Mouse (Mus musculus): ENCODE measurements around the gene Zfp541.

The Zfp541 gene

DNA sequence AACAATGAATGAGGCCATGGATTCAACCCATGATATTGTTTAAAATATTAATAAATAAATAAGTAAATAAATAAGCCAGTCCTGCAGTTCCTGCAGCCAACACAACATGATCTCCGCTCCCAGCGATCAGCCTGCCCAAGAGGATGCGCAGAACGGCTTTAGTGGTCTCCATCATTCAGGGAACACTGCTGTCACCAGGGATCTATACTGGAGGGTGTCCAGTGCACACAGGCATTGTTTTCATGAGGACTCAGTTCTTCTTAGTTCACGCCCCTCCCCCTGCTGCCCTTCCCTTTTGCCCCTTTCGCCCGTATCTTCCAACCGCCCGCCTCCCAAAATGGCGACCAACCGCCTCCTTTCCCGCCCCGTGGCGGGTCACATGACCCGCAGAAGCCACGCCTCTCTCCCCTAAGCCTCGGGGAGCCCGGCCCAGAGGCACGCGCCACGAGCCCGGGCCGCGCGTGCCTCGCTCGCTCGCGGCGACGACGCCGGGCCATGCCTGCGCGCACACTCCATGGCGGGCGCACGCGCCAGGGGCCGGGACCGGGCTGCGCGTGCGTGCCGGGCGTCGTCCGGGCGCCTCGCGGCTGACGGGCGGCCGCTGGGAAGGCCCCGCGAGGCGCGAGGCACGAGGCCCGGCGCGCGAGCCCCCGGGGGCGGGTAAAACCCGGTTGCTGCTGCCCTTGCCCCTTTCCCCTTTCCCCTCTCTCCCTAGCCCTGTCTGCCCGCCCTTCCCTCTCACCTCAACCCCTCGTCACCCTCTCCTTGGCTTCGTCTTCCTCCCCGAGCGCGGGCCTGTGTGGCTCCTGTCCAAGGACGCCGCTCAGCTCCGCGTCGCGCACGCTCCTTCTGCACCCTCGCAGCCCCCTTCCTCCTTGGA, at the start of gene Zfp541:
TSS of gene Zfp541 (plus strand) at position 596 of the 880 bp plus-strand sequence.
- DNase-seq (ENCODE audit: low read depth), result no peak

DNA sequence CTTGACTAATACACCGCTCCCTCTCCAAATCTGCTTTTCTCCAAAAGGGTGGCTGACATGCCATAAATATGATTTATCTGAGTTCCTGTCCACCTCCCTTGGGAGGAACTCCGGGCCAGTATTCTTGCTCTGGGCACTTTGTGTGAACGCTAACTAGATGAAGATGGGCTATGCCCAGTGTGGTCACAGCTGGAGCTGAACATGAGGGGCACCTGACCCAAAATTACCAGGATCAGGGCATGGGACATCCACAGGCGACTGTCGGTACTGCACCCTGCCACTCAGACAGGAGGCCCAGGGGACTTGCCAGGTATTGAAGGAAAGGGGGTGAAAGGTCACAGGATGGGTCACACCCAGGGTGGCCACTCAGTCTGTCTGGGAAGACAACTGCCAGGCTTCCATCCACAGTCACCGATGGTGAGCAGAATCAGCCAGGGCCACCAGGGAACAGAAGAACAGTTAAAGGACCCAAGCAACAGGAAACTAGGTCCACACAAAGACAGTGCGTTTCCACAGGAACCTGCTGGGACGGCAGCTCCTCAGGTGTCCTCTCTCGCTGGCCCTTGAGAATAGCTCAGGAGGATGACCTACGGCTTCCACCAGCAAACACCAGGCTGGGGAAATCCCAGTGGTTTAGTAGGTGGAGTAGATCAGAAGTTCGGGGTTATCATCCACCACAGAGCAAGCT, 48.9 kb upstream of the Zfp541 start:
- DNase-seq (ENCODE audit: low read depth), result peak; percentile 37

DNA sequence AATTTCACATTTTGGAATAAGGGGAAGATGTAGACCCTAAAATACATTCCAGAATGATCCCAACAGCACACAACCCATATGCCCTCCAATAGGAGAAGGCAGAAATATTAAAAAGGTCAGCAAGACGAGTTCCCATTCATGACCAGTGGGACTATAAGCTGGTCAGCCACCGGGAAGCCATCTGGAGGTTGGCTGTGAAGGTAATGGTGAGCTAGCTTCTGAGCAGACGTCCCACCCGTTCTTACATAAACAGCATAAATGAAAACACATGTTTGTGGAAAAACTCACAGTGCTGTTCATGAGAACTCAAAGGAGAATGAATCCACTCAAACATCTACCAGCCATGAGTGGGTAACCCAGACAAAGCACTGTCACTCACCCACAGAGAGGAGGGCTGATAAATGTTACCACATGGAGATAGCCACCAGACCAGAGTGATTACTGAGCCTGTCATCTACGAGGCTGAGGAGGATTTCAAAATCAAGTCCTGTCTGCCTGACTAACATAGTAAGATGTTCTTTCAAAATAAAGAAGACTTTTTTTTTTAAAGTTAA, 47.8 kb upstream of the Zfp541 start:
- peak; percentile 49 for DNase-seq (ENCODE audit: low read depth)

DNA sequence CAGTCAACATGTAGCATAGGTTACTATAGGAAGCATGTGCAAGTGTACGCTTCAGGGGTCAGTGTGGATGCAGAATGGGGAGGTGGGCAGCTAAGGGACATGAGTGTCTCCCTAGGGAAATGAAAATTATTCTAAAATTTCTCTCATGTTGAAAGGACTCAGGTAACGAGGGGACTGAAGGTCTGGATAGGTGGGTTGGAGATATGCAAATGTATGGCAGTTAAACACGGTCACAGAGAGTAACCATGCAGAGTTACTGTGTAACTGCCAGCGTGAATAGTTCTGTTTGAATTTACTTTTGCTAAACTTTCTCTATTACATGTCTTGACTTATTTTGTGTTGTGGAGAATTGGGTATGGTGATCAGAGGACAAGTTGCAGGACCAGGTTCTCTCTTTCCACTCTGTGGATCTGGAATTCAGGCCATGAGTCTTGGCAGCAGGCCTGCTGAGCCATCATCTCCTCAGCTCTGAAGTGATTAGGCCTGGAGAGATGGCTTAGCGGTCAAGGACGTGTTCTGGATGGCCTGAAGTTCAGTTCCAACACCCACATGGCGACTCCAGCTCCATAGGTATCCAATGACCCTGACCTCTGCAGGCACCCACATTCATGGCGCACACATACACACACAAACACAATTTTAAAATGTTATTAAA, 47.0 kb upstream of the Zfp541 start:
- DNase-seq (ENCODE audit: low read depth), result peak; percentile 30

DNA sequence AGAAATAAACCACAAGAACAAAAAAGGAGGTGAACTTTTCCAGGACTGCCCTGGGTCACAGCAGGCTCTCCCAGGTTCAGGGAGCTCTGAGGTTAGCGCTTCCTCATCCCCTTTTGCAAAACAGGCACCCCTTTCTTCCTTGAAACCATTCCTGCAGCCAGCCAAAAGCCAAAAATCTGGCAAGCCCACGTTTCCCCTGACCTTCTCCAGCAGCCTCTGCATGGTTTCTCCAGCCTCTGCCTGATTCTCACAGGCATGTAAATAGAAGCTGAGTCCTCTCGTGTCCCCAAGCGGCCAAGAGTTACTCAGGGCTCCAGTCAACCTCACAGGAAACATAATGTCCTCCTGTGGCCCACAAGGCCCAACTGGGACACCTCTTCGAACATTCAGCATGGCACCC, 46.2 kb upstream of the Zfp541 start:
- no peak for DNase-seq (ENCODE audit: low read depth)

DNA sequence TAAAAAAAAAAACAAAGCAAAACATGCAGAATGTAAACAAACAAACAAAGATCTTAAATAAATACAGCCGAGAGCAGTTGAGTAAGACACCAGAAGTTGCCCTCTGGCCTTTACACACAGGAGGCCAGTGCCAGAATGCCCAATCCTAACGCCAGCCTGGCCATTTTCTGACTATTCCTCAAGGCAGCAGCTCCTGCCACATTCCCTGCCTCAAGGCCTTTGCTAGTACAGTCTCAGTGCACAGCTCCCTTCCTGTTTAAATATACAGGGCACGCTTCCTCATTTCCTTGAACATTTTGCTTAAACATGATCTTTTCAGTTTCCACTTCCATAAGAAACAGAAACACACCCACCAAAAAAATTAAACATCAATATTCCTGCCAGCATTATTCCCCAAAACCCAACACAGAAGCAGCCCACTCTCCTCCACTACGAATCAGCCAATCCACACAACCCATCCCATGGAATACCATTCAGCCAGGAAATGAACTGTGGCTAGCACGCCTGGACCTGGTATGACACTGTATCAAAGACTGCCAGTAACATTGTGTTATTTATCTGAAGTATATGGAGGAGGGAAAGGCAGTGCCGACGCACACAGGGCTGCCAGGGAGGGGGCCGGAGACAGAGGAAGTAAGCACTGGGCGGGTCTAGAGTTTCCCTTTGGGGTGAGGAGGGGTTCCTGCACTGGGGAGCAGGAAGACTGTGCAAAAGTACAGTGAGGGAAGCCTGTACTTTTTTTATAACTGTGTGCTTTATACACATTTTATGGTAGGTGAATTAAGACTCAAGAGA, 43.4 kb upstream of the Zfp541 start:
- no peak for DNase-seq (ENCODE audit: low read depth)

DNA sequence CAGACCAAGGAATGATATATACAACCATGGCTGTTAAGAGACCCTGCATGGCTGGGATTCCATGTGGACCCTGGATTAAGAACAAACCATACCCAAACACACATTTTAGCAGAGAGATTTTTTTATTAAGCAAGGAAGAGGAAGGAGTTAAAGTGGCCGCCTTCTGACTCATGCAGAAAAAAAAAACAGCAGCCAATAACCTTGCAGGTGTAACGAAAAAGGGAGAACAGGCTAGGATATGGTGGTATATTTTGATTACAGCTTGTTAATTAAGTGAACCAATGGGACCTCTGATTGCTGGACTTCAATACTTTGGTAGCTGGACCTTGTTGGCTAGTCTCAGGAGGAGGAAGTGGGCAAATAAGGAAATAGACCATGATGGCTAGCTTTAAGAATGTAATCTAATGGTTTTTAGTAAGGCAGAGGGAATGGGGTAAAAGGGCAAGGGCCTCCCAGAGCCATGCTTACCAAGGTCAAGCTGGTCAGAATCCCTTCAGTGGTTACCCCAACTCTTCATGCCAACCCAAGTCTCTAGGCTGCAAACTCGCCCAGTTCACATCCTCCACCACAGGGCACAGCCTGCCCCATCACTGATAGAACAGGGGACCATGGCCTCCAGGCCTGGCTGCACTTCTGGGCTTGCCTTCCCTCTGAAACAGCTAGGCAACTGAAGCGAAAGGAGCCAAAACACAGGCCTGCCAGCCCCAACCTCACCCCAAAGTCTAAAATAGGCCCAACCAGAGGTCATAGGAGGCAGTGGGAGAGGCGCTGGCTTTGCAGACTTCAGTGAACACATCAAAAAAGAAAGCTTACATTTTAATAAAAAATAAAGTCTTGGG, 42.1 kb upstream of the Zfp541 start:
- no peak for DNase-seq (ENCODE audit: low read depth)

DNA sequence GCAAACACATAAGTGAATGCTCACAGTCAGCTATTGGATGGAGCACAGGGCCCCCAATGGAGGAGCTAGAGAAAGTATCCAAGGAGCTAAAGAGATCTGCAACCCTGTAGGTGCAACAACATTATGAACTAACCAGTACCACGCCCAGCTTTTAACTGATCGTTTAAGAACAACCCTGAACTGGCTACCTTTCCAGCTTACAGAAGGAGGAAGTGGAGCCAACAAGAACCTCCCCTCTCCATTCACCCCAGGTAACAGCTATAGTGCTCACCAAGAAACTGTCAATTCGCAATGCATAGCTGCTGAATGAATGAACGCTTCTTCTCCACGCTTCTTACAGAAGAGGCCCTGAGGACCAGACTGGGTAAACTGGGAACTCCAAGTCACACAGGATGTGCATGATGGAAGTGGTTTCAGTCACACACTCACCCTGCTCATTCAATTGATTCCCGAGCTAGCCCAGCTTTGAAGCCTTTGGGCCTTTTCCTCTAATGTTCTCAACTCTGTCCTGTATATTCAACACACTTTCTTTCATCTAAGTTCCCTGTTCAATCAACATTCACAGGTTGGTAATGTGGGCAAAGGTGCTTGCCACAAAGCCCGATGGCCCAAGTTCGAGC, 36.9 kb upstream of the Zfp541 start:
- DNase-seq (ENCODE audit: low read depth), result no peak

DNA sequence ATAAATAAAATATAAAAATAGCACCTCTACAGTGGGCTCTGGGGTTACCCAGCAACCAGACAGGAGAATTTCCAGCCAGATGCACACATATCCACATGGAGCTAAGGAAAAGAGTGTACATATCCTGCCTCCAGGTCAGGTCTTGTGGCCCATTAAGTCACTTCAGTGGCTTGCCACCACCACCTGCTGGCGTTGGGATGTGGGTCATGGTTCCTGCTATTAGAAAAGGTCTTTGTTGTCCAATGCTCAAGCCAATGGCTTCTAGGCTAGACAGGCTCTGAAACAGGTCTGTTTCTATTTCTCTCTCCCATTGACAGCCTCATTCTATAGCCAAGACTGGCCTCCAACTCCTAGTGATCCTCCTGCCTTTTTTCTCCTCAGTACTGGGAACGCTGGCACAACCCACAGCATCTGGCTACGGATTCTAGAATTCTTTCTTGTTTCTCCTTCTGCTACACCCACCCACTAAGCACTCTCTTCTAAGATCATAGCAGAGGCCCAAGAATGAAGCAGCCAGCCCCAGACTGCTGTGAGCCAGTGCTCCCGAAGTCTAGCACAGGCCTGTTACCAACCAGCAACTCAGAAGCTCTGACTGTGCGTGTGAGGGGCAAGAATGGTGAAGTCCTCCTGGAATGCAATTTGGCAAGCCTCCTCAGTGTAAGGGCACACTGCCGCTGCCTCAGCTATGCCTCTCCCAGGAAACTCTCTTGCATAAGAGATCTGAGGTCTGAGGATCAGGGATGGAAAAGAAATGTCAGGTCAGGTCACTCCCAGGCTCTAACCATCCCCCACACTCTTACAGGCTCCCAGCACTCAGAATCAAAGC, 33.3 kb upstream of the Zfp541 start:
- peak; percentile 89 for DNase-seq (ENCODE audit: low read depth)

DNA sequence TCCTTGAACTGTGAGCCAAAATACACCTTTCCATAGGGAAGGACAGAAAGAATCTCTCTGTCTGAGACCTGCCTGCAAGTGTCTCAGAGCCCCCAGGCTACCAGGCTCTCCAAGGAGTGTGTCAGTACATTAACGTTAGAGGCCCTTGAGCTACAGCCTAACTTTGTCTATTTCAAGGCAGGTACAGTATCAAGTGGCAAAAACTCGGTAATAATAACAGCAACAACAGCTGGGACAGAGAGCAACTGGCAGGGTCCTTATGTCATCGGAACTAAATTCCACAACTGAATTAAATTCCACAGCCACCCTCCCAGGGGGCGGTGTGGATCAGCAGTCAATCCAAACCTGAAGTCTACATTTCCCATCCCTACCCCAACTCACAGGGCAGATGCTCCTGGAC, 30.5 kb upstream of the Zfp541 start:
- DNase-seq (ENCODE audit: low read depth), result no peak

DNA sequence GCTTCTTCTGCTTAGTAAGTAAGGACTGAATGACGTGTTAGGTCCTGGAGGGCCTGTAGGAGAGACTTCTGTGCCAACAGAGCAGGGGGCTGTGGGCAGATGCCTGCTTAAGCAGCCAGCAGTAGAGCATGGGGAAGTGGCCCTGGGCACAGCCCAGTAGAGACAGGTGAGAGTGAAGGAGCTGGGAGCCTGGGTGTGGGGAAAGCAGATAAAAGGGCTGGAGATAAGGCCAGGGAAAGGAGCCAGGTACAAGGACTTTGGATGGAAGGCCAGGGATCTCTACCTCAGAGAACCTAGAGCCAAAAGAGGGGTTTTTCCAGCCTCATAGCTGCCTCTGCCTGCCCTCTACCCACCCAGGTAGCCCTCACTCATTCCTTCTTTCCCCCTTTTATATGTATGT, 28.6 kb upstream of the Zfp541 start:
- DNase-seq (ENCODE audit: low read depth), result no peak

DNA sequence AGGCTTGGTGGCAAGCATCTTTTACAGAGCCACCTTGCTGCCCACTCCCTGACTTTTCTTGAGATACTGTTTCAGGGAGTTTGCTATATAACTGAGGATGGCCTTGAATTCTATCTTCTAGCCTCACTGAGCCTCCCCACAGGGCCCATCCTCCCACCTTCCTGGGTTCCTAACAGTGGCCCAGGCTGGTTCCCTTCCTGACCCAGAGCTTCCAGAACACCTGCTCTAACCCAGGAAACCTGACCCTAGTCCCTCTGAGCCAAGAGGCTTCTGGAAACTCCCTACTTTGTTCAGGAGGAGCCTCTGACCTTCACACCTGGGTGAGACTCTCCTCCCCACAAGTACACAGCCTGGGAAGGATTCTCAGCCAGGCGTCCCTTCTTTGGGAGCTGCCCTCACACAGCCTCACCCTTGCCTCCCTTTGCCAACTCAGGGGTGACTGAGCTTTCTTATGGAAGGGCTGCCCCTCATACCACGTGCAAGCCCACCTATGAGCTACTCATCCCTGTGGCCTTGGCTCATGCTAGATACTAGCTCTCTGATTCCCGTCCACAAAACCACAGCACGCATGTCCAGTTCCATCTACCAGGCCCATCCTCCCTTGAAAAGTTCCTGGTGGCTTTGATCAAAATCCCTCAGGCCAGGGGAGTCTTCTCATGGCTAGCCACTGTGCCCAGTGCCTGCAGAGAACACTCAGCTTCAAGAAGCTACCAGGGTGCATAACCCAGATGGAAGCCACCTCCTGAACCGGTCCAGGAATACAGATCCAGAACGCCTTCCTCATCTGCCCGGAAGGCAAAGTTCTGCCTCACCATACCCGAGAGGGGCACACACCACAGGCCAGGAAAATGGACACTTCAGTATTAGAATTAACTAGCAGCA, 27.8 kb upstream of the Zfp541 start:
- DNase-seq (ENCODE audit: low read depth), result no peak

DNA sequence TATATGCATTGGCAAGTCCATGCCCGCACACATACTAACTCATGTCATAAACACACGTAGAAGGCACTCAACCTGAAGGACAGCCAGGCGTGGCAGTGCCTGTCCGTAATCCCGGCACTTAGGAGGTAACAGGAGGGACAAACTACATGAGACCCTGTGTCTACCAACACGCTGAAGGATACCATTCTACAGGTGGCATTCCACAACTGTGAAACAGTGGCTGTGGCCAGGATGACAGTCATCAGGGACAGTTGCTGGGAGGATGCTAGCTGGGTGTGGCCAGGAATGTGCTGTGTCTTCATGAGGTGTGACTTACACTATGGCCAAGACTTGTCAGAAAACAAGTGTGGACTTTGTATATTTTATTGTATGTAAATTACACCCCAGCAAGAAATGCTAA, 24.6 kb upstream of the Zfp541 start:
- no peak for DNase-seq (ENCODE audit: low read depth)

DNA sequence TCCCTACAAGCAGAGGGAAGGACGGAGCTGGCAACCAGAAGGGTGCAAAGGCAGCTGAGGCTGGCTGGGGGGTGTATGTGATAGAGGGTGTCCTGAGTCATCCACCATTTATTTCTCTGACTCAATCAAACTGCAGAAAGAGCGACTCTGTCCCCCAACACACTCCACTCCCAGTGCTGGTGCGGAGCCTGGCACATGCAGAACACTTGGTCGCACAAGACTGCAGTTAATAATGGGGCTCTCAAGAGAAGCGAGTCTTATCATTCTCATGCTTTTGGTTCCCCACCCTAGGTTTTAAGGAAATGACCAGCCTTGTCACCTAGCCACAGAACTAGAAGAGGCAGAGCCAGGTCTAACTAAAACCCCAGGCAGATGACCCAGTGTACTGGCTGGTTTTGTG, 22.3 kb upstream of the Zfp541 start:
- peak; percentile 52 for DNase-seq (ENCODE audit: low read depth)

DNA sequence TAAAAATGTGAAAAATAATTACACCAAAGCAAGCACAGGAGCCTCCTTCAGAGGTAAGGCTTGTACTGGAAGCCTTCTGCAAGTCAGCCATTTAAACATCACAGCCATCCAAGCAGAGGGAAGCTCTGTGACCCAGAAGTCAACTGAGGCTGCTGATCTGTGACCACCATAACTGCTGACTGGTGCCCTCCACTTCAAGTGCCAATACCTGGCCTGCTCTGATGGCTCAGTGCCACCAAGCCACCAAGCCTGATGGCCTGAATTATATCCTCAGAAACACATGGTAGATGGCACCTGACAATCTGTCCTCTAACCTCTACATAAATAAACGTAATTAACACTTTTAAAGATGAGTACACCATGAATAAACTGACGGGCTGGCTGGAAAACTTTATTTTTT, 20.4 kb upstream of the Zfp541 start:
- DNase-seq (ENCODE audit: low read depth), result no peak

DNA sequence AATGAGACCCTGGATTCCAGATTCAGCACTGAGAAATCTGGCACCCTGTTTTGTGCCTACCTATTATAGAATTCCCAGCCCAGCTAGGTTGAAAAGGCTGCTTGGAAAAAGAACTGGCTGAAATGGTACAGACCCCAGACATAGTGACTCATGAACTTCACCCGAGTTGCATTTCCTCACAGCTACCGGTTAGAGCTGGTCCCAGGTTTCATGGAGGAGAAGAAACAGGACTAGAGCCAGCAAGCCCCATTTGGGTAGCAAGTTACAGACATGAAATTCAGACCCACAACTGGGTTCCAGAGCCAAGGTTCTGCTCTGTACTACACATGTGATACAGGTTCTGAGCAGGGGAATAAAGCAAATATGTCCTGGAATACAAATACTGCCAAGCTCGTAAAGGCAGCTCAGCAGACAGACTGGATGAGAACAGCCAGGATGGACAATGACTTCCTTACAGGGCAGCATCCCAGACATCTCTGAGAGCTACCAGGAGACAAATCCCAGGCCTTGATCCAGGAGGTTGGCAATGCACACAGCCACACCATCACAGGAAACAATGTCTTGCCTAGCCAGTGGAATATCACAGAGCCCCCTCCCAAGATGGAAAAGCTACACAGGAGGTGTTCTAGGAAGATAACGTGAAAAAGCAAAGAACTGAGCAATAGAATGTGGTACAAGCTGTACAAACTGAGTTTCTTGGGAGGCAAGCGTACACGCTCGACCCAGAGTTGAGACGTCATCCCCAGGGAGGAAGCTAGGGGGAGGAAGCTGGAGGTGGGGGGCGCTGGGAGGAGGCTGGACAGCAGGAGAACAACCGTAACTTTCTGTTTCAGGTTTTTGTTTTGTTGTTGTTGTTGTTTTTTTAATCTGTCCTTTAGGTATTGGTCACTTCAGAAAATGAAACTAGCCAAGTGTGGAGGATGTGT, 18.5 kb upstream of the Zfp541 start:
- peak; percentile 68 for DNase-seq (ENCODE audit: low read depth)

DNA sequence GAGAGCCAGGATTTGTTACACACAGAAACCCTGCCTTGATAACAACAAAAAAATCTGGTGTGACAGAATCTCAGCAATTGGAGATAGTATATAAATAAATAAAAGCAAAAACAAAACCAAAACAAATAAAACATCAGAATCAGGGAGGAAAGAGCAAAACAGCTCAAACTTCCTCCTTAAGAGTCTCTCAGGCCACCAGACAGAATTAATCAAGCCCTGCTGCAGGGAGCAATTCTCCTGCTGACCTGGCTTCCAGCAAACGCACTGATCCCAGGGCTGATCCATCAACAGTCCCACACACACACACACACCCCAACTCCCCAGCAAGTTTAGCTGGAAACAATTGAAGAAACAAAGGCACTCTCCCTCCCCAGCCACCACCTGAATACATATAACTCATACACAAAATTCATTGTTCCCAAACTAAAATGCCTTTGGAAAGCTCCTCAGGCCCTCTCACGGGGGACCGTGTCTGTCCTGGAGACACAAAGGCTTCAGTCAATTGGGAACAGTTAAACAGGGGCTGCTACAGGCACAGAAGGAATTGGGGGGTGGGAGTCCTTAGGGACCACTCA, 17.7 kb upstream of the Zfp541 start:
- peak; percentile 66 for DNase-seq (ENCODE audit: low read depth)

Data from NIH3T3 (cell line).